Mouse (Mus musculus): ENCODE data around the gene Coq5.
"Not testable (repeated sequence)": the region's sequence is repeated elsewhere in the genome, so short reads cannot be mapped to it uniquely, and the experiment has no call there.

Gene Coq5

DNA sequence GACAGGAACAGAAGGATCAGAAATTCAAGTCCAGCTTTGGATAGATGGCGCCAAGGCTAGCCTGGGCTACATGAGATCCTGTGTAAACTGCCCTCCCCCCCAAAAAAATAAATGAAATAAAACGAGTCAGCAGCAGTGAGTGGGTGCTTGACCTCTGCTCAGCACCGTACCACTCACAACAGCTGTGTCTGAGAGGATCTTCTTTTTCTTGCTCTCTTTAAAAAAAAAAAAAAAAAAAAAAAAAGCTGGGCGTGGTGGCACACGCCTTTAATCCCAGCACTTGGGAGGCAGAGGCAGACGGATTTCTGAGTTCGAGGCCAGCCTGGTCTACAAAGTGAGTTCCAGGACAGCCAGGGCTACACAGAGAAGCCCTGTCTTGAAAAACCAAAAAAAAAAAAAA lies 22.7 kb downstream of the Coq5 start:
- DNase-seq (ENCODE audit: extremely low spot score, low spot score), result not testable (repeated sequence)

DNA sequence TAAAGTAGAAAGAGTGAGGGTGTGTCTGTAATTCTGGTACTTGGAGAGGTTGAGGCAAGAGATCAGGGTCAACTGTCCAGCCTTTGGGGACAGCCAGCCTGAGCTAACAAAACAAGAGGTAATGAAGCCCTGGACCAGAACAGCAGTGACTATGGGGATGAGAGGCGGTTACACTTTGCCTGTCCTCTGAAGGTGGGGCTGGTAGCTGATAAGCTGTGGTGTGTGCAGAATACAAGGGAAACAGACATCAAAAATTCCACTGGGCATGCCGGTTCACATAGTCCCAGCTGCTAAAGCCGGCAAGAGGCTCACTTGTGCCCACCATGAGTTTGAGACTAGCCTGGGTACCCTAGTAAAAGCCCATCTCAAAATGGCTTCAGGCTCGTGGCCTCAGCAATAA lies 32.9 kb downstream of the Coq5 start:
- no peak for DNase-seq (ENCODE audit: extremely low spot score, low spot score)

DNA sequence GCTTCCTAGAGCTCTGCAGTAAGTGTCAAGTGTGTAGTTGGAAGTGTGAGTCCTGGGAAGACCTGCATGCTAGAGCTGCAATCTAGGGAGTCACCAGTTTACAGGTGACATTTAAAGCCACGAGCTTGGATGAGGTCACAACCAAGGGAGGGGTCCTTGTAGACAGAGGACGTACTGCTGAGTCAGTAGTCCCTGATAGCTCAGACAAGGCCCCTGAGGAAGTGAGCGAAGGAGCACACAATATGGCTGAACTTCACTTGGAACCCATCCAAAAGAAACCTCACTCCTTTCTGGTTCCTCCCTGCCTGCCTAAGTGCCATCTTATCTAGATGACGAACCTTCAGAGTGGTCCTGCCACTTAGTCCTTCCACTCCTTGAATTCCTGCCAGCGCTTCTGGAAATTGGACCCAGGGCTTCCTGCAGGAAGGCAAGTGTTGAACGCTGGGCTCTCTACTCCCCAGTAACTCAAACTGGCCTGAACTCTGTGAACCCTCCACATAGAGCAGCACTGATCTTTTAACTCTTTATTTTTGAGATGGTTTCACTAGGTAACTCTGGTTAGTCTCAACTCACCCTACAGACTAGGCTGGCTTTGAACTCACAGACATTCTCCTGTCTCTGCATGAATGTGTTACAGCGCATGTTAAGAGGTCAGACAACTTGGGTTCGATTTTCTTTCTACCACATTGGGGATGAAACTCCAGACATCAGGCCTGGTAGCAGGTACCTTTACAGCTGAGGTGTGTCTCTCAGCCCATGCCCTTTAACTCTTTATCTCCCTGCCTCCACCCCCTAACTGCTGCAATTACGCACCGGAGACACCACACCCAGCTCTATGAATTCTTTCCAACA lies 33.6 kb downstream of the Coq5 start:
- no peak for DNase-seq (ENCODE audit: extremely low spot score, low spot score)

DNA sequence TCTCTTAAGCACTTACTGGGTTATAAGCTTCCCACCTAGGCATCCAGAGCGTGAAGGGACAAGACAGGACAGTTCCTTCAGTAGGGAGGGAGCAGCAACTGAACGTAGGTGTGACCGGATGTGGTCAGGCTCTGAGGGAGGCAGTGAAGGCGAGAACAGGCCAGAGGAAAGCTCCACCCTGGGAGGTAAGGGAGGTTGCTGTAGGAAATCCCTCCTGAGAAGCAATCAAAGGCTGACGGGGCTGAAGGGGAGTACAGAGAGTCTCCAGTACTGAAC lies 34.1 kb downstream of the Coq5 start:
- no peak for DNase-seq (ENCODE audit: extremely low spot score, low spot score)

DNA sequence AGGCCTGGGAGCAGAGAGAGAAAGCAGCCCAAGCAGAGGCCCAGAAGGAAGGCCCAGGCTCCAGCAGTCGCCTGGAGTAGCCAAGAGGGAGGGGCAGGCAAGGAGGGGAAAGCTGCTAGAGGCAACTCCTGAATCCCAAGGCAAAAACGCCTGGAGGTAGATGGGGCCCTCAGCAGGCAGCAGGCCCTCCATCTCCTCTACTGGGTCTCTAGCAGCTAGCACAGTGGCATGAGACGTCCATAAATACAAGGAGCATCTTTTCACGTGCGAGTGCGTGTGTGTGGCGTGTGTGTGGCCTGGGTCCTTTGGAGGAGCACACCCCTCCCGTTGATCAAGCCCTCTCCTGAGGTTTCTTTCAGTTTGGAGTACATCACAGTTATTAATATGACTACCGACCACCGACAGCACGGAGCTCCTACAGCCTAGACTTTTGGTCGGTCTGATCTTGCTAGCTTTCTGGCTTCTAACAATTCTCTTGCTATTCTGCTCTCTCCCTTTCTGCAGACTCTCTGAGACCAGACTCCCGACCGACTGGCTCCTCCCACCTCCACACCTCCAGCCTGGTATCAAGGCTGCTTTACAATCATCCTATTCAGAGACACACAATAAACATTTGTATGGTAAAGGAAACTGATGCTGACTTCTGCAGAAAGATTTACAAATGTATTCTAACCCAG lies 37.6 kb downstream of the Coq5 start:
- DNase-seq (ENCODE audit: extremely low spot score, low spot score), result peak; percentile 50

DNA sequence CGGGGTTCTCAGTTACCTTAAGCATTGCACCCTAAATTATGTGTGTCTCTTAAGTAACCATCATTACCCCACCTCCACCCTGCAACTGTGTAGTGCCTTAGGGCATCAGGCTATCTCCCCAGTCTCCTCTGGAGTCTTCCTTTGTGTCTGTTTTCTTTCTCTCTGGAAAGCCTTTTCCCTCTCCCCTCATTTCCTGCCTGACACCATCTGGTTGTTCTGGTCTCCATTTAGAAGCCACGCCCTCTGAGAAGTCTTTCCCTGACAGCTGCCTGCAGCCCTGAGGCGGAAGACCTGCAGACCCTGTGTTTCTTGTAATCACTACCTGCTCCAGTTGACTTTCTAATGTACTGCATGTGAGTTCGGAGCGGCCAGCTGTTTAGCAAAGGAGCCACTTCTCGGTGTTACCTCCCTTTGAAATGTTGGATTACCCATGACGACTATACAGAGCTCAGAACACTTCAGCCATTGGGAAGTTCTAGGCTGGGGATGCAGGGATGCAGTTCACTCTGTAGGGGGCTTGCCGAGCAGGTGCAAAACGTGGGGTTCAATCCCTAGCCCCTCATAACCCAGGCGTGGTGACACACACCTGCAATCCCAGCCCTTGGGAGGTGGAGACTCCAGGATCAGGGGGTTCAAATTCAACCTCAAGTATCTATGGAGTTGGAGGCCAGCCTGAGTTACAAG lies 38.3 kb downstream of the Coq5 start:
- DNase-seq (ENCODE audit: extremely low spot score, low spot score), result peak; percentile 55

DNA sequence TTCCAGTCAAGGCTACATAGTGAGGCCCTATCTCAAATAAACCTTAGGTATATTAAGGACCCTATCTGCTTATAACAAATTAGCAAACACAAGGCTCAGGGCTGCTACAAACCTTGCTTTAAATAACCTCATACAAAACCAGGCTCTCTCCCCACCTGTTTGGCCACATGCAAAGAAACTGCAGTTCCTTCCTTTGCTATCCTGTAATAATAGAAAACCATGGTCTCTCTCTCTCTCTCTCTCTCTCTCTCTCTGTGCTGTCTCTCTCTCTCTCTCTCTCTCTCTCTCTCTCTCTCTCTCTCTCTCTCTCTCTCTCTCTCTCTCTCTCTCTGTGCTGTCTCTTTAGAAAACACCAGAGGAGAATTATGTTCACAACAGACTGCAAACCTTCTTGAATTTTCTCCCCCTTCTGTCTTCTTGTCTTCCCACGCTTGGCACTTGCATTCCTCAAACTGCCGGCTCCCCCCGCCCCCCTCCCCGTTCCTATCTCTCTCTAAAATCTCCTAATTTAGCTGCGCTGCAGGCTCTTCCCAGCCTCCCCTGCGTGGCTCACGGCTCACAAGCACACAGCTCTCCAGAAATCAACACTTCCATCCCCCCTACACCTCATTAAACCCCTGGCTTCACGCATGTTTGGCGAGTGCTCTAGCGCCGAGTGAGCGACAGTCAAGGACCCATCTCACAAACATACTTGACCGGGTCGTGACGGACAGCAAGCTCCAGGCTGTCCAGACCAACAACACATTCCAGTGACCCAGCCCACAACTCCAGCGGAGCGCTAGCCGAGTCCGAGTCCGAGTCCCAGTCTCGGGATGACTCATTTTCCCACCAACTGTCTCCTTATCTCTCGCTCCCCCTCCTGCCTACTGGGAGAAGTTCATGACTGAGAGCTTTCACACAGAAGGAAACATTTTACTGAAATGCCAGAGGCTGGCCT lies 39.8 kb downstream of the Coq5 start:
- DNase-seq (ENCODE audit: extremely low spot score, low spot score), result peak; percentile 79

DNA sequence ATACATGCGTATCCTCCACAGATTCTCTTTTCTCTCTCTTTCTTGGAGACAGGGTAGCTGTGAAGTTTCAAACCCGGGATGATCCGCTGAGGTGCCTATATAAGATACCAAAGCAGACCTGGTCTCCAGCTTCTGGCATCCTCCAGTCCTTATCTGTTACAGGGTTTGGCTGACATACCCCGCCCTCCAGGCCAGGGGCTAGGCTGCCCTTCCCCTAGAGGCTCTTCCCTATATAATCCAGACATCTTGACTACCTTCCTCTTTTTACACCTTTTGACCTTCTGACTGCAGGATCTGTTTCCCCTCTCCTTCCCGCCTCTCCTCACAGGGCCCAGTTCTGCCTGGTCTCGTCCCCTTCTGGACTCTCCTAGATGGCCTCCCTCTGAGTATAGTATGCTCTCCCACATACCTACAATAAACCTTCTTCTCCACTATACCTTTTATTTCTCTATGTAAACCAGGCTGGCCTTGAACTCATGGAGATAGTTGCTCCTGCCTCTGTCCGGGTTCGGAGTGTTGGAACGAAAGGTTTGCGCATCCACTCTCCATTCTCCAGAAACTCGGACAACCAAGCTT lies 46.9 kb downstream of the Coq5 start:
- no peak for DNase-seq (ENCODE audit: extremely low spot score, low spot score)

DNA sequence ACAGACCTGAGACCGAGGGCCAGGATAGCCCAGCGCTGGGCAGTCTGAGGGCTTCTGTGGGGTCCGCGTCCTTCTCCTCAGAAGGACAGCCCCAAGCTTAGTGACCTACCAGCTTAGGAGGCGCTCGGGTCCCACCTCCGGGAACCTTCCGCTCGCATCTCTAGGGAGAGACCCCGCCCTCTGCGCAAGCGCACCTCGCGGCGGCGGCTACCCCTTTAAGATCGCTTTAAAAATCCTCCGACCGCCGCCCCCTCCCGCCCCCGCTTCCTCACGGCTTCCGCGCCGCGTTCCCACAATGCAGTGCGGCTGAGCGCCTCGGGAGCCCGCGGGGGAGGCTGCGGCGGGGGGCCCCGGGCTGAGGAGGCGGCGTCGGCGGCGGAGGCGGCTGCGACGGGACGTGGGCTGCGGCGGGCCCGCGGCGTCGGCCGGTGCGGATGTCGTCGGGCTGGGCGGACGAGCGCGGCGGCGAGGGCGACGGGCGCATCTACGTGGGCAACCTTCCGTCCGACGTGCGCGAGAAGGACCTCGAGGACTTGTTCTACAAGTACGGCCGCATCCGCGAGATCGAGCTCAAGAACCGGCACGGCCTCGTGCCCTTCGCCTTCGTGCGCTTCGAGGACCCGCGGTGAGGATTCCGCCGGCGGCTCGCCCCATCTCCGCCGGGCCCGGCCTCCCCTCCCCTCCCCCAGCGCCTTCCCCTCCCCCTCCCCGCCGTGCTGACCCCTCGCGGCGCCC lies 47.6 kb downstream of the Coq5 start, which contains the start of gene Srsf9:
Gene Srsf9 (plus strand): TSS at position 303 of the 735 bp plus-strand sequence.
- peak; percentile 95 for DNase-seq (ENCODE audit: extremely low spot score, low spot score)

DNA sequence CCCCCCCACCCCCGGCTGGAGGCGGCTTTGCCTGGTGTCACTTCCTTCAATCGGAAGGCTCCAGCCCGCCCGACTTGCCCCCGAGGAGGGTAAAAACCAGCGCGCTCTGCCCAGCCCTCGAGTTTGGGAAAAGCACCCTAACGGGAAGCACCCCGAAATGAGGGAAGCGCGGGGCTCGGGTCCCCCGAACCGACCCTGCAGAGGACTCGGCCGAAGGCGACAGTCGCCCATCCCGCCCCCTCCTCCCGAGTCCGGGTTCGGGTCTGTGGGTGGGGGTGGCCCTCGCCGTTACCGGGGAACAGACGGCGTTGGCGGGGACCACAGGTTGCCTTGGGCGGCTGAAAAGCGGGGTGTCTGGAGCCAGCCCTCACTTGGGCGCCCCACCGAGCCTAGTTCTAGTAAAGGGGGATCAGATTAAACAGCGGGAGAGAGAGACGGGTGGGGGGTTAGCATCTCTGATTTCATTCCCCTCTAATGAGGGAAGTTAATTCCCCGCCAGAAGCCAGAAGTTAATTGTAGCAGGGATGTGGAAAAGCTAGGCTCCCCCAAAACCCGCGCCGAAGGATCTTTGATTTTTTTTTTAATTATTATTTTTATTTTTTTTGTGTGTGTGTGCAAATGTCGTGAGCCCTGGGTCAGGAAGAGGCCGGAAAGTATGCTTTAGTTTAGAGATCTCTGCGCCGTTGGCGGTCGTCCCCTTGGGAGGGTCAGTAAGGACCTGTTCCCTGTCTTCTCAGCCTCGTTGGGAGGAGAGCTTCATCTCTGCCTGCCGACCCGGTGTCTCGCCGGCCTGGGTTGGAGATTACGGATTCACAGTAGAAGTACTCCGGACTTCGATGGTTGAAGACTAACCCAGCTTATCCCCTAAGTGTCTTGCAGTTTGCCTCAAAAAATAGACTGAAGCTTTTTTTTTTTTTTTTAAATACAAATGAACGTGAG lies 48.4 kb downstream of the Coq5 start:
- peak; percentile 63 for DNase-seq (ENCODE audit: extremely low spot score, low spot score)

DNA sequence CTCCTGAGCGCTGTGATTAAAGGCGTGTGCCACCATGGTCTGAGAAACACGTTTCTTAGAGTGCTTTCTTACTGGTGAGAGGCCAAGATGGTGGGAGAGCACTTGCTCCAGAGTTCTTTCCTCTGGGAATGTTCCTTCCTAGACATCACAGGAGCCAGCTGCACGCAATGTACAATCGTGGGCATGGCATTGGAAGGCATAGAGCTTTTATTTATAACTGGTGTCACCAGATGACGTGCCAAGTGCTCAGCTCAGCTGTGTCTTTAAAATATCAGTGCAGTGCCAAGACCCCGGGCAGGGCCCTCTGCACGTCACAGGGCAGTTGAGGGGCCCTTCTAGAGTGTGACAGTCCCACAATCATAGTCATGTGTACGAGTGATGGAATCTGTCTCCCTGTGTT lies 51.5 kb downstream of the Coq5 start:
- DNase-seq (ENCODE audit: extremely low spot score, low spot score), result no peak

DNA sequence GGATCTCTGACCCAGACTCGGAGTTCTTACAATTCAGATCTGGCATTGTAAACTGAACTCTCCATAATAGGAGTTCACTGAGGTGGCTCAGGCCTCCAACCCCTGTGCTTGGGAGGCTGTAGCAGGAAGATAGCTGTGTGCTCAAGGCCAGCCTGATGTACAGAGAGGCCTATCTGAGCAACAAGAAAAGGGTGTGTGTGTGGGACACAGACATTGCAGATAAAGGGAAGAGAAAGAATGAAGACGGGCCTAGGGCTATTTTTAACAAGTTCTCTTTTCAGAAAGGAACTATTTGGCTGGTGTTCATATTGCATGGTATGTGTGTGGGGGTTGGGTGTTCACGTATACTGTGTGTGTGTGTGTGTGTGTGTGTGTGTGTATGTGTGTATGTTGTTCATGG lies 54.2 kb downstream of the Coq5 start:
- DNase-seq (ENCODE audit: extremely low spot score, low spot score), result no peak

DNA sequence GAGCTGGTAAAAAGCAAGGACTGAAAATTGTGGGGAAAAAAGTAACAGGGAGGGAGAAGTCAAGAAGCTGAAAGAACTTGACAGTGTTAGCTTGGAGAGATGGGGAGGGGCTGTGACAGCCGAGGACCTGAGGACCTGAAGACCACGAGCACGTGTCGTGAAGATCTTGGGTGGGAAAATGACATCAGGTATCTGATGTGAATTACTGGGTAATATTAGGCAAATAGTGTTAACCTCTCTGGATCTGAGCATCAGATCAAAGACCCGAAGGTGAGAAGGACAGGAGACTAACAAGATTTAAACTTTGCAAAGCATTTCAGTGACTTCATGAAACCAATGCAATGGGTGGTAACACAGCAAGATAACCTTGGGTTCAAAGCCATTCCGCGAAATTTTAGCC lies 60.5 kb downstream of the Coq5 start:
- no peak for DNase-seq (ENCODE audit: extremely low spot score, low spot score)

DNA sequence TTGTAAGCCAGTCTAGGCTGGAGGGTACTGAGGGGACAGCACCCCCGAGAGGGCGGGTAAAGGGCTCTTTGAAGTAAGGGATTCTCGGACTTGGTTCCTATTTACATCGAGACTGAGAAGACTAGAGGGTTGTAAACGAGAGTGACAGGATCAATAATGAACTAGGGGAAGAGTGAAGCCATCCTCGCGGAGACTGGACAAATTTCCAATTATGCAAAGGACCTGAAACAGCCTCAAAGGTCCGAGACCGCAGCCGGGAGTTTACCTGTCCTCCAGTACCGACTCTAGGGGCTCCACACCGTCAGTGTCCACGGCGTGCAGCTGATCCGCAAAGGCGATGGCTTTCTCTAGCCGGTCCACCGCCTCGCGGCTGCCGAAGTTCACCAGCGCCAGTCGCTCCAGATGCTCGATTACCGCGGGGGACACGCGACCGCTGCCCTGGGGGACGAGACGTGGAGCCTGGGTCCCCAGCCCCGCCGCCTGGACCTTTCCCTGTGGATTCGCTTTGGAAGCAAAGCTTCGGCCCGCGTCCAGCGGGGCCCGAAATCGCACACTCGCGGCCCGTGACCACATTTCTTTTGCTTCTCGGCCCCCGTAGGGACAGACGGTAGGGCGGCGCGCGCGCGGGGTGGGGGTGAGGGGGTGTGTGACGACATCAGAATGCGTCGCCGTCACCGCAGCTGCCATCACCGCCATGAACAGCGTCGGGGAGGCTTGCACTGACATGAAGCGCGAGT lies 61.3 kb downstream of the Coq5 start, which contains the start of the genes Gatc and Triap1:
Gene Gatc (minus strand): TSS at position 602 of the 737 bp plus-strand sequence.
Gene Triap1 (plus strand): TSS at position 649 of the 737 bp plus-strand sequence.
- peak; percentile 93 for DNase-seq (ENCODE audit: extremely low spot score, low spot score)

DNA sequence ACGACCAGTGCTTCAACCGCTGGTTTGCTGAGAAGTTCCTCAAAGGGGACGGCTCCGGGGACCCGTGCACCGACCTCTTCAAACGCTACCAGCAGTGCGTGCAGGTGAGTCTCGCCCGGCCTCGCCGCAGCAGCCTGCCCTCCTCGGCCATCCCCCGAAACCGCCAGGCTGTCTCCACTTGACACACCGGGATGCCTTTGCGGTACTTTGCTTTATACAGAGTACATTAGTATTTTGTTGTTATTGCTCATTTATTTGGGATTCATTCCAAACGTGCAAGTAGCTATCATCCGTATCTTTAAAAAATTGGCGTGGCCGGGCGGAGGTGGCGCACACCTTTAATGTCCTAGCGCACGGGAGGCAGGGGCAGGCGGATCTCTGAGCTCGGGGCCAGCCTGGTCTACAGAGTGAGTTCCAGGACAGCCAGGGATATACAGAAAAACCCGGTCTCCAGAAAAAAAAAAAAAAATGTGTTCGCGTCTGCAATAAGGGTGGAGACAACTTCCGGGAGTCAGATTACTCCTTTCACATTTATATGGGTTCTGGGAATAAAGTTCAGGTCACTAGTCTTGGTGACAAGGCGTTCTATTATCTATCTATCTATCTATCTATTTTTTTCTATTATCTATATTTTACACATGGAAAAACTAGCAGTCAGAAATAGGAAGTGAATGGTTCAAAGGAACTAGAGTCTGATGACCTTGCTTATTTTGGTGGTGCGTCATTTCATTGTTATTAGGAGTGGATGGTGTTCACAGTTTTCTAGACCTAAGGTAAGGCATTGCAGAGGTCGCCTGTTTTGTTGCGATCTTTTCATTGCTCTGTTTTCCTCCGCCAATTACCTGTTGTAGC lies 62.1 kb downstream of the Coq5 start:
- DNase-seq (ENCODE audit: extremely low spot score, low spot score), result no peak
